Mouse (Mus musculus): ENCODE data around the gene Slc6a17. TPM values are rescaled to one million over a fixed set of nuclear protein-coding genes. Genes with fewer than 3 reads are reported as not detected.

Slc6a17 gene
- total and polyA plus RNA-seq, 3 experiments, result 0.11 to 1.2 TPM; not detected in 1

GRCm38 (mm10) chr3:107454280-107454679, 63.5 kb downstream of the Slc6a17 start:
- no peak for DNase-seq (ENCODE audit: low spot score)
- no peak for ATAC-seq (ENCODE audit: extremely low read depth, insufficient number of reproducible peaks, low FRiP score, poor library complexity, severe bottlenecking)
- Histone ChIP-seq H3K36me3 (replicated peaks) (no peaks in the 10 kb centered on the region), H3K9me3 (replicated peaks) (peaks cover 8% of the 10 kb centered on the region), H3K4me3 (ENCODE audit: low read depth, low read length) (no peak overlapping the region), H3K27me3 (ENCODE audit: insufficient read depth, low read length) (no peaks in the 10 kb centered on the region), H3K4me1 (ENCODE audit: insufficient read depth, low read depth, low read length) (no peaks in the 10 kb centered on the region)
- no peak for TF ChIP-seq CTCF (IDR thresholded peaks at IDR 0.05; ENCODE audit: low read depth, low read length)

GRCm38 (mm10) chr3:107446822-107447221, 71.0 kb downstream of the Slc6a17 start:
- Histone ChIP-seq H3K4me3 (ENCODE audit: low read depth, low read length) (no peak overlapping the region), H3K9me3 (replicated peaks) (no peaks in the 10 kb centered on the region), H3K27me3 (ENCODE audit: insufficient read depth, low read length) (no peaks in the 10 kb centered on the region; the same call in 1 of the 2 replicates), H3K4me1 (ENCODE audit: insufficient read depth, low read depth, low read length) (no peaks in the 10 kb centered on the region), H3K36me3 (replicated peaks) (no peaks in the 10 kb centered on the region)
- no peak for TF ChIP-seq POLR2AphosphoS5 (IDR thresholded peaks at IDR 0.05; ENCODE audit: insufficient replicate concordance, low read depth, low read length)
- no peak for TF ChIP-seq CTCF (IDR thresholded peaks at IDR 0.05; ENCODE audit: low read depth, low read length)
- no peak for TF ChIP-seq TAL1 (conservative IDR thresholded peaks at IDR 0.05; ENCODE audit: low read depth, low read length)
- no peak for TF ChIP-seq GATA2 (IDR thresholded peaks at IDR 0.05; ENCODE audit: borderline replicate concordance, low read depth, low read length)
- ATAC-seq (ENCODE audit: extremely low read depth, insufficient number of reproducible peaks, low FRiP score, poor library complexity, severe bottlenecking) (no peak), DNase-seq (ENCODE audit: low spot score) (no peak)

GRCm38 (mm10) chr3:107443866-107444265, 74.0 kb downstream of the Slc6a17 start:
- Histone ChIP-seq H3K27me3 (ENCODE audit: insufficient read depth, low read length) (peaks cover 6% of the 10 kb centered on the region), H3K4me3 (ENCODE audit: low read depth, low read length) (no peak overlapping the region), H3K4me1 (ENCODE audit: insufficient read depth, low read depth, low read length) (no peaks in the 10 kb centered on the region), H3K9me3 (replicated peaks) (no peaks in the 10 kb centered on the region), H3K36me3 (replicated peaks) (no peaks in the 10 kb centered on the region)
- DNase-seq (ENCODE audit: low spot score), result no peak
- ATAC-seq (ENCODE audit: extremely low read depth, insufficient number of reproducible peaks, low FRiP score, poor library complexity, severe bottlenecking), result no peak
- TF ChIP-seq CTCF (IDR thresholded peaks at IDR 0.05; ENCODE audit: low read depth, low read length), result no peak
- TF ChIP-seq GATA2 (IDR thresholded peaks at IDR 0.05; ENCODE audit: borderline replicate concordance, low read depth, low read length), result no peak
- TF ChIP-seq GATA1 (IDR thresholded peaks at IDR 0.05; ENCODE audit: borderline replicate concordance, low read length), result no peak
- TF ChIP-seq POLR2AphosphoS5 (IDR thresholded peaks at IDR 0.05; ENCODE audit: insufficient replicate concordance, low read depth, low read length), result no peak
- no peak for TF ChIP-seq TAL1 (conservative IDR thresholded peaks at IDR 0.05; ENCODE audit: low read depth, low read length)

DNA sequence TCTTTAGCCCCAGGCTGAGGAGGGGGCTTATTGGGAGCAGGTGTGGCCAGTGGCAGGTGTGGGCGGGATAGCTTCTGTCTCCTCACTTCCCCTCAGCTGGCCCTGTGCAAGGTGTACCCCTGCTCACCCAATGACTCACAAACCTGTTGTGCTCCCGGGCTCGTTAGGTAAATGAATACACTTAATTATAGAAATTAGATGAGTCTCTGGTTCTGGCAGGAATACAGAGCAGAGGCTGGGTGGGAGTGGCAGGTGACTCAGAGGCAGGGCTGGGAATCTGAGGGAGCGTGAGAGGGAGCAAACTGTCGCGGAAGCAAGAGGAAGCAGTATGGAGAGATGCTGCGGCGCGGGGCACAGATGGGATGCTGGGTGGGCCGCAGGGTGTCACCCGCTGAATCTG, 75.6 kb downstream of the Slc6a17 start:
- ATAC-seq (ENCODE audit: extremely low read depth, insufficient number of reproducible peaks, low FRiP score, poor library complexity, severe bottlenecking), result no peak

DNA sequence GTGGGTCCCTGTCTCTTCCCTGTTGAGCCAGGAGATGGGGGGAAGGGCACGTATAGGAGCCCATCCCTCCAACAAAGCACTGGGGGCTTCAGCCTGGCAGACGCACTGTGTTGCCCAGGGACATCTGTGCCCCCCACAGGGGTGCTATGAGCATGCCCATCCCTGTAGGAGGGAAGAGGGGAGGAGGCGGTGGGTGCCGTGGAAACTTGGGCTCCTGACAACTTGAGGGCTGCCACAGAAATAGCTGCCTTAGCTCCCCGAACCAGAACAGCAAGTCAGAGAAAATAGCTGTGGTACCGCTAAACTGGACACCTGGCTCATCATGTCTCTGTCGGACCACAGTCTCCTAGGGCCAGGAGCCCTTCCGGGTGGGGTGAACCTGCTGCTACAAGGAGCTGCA, 76.5 kb downstream of the Slc6a17 start:
- ATAC-seq (ENCODE audit: extremely low read depth, insufficient number of reproducible peaks, low FRiP score, poor library complexity, severe bottlenecking), result no peak
- DNase-seq (ENCODE audit: low spot score), result no peak
- H3K36me3 ChIP-seq (replicated peaks), result no peaks in the 10 kb centered on the region
- TF ChIP-seq CTCF (IDR thresholded peaks at IDR 0.05; ENCODE audit: low read depth, low read length) (no peak), GATA1 (IDR thresholded peaks at IDR 0.05; ENCODE audit: borderline replicate concordance, low read length) (no peak), TAL1 (conservative IDR thresholded peaks at IDR 0.05; ENCODE audit: low read depth, low read length) (no peak), GATA2 (IDR thresholded peaks at IDR 0.05; ENCODE audit: borderline replicate concordance, low read depth, low read length) (no peak), POLR2AphosphoS5 (IDR thresholded peaks at IDR 0.05; ENCODE audit: insufficient replicate concordance, low read depth, low read length) (no peak)
- no peak overlapping the region for H3K4me3 ChIP-seq (ENCODE audit: low read depth, low read length)
- peaks cover 10% of the 10 kb centered on the region for H3K27me3 ChIP-seq (ENCODE audit: insufficient read depth, low read length)
- no peaks in the 10 kb centered on the region for H3K4me1 ChIP-seq (ENCODE audit: insufficient read depth, low read depth, low read length)
- no peaks in the 10 kb centered on the region for H3K9me3 ChIP-seq (replicated peaks)

More for the DNA sequence above, 75.6 kb downstream of the Slc6a17 start:
- Histone ChIP-seq H3K27me3 (ENCODE audit: insufficient read depth, low read length) (peaks cover 10% of the 10 kb centered on the region), H3K4me1 (ENCODE audit: insufficient read depth, low read depth, low read length) (no peaks in the 10 kb centered on the region), H3K36me3 (replicated peaks) (no peaks in the 10 kb centered on the region), H3K4me3 (ENCODE audit: low read depth, low read length) (no peak overlapping the region), H3K9me3 (replicated peaks) (no peaks in the 10 kb centered on the region)
- no peak for DNase-seq (ENCODE audit: low spot score)
- TF ChIP-seq GATA1 (IDR thresholded peaks at IDR 0.05; ENCODE audit: borderline replicate concordance, low read length) (no peak), CTCF (IDR thresholded peaks at IDR 0.05; ENCODE audit: low read depth, low read length) (no peak), TAL1 (conservative IDR thresholded peaks at IDR 0.05; ENCODE audit: low read depth, low read length) (no peak), POLR2AphosphoS5 (IDR thresholded peaks at IDR 0.05; ENCODE audit: insufficient replicate concordance, low read depth, low read length) (no peak), GATA2 (IDR thresholded peaks at IDR 0.05; ENCODE audit: borderline replicate concordance, low read depth, low read length) (no peak)

GRCm38 (mm10) chr3:107439280-107439679, 78.5 kb downstream of the Slc6a17 start:
- ATAC-seq (ENCODE audit: extremely low read depth, insufficient number of reproducible peaks, low FRiP score, poor library complexity, severe bottlenecking), result no peak
- no peak for DNase-seq (ENCODE audit: low spot score)
- no peaks in the 10 kb centered on the region for H3K4me1 ChIP-seq (ENCODE audit: insufficient read depth, low read depth, low read length)
- H3K9me3 ChIP-seq (replicated peaks), result no peaks in the 10 kb centered on the region
- H3K36me3 ChIP-seq (replicated peaks), result no peaks in the 10 kb centered on the region
- H3K4me3 ChIP-seq (ENCODE audit: low read depth, low read length), result no peak overlapping the region
- no peak for TF ChIP-seq GATA2 (IDR thresholded peaks at IDR 0.05; ENCODE audit: borderline replicate concordance, low read depth, low read length)
- no peak for TF ChIP-seq GATA1 (IDR thresholded peaks at IDR 0.05; ENCODE audit: borderline replicate concordance, low read length)
- TF ChIP-seq POLR2AphosphoS5 (IDR thresholded peaks at IDR 0.05; ENCODE audit: insufficient replicate concordance, low read depth, low read length), result no peak
- TF ChIP-seq CTCF (IDR thresholded peaks at IDR 0.05; ENCODE audit: low read depth, low read length), result no peak
- TF ChIP-seq TAL1 (conservative IDR thresholded peaks at IDR 0.05; ENCODE audit: low read depth, low read length), result no peak
- peaks cover 10% of the 10 kb centered on the region for H3K27me3 ChIP-seq (ENCODE audit: insufficient read depth, low read length)

- no peak overlapping the region for H3K4me3 ChIP-seq (ENCODE audit: low read depth, low read length)
- TF ChIP-seq GATA1 (IDR thresholded peaks at IDR 0.05; ENCODE audit: borderline replicate concordance, low read length) (no peak), TAL1 (conservative IDR thresholded peaks at IDR 0.05; ENCODE audit: low read depth, low read length) (no peak), POLR2AphosphoS5 (IDR thresholded peaks at IDR 0.05; ENCODE audit: insufficient replicate concordance, low read depth, low read length) (no peak), GATA2 (IDR thresholded peaks at IDR 0.05; ENCODE audit: borderline replicate concordance, low read depth, low read length) (no peak), CTCF (IDR thresholded peaks at IDR 0.05; ENCODE audit: low read depth, low read length) (no peak)
- H3K9me3 ChIP-seq (replicated peaks), result no peaks in the 10 kb centered on the region
- H3K4me1 ChIP-seq (ENCODE audit: insufficient read depth, low read depth, low read length), result no peaks in the 10 kb centered on the region
- no peaks in the 10 kb centered on the region for H3K36me3 ChIP-seq (replicated peaks)
- ATAC-seq (ENCODE audit: extremely low read depth, insufficient number of reproducible peaks, low FRiP score, poor library complexity, severe bottlenecking), result no peak
- DNase-seq (ENCODE audit: low spot score), result no peak
- peaks cover 14% of the 10 kb centered on the region for H3K27me3 ChIP-seq (ENCODE audit: insufficient read depth, low read length)
Observed at GRCm38 (mm10) chr3:107437666-107438065, 80.2 kb downstream of the Slc6a17 start.

Data from G1E (cell line).